Mouse (Mus musculus) urinary bladder, postnatal 10 days (tissue): ENCODE data around the gene Grin2d.

Experiments used
- DNase-seq: peaks from one replicate; pipeline ENCODE4 v3.0.0; 2022; ENCODE audit warnings: low spot score

Gene Grin2d

GRCm38 (mm10) chr7:45853089-45853488 is 25.1 kb downstream of the Grin2d start:
- DNase-seq: no peak

- no peak for DNase-seq
These were observed 27.5 kb downstream of the Grin2d start for GRCm38 (mm10) chr7:45850661-45851060.

DNA sequence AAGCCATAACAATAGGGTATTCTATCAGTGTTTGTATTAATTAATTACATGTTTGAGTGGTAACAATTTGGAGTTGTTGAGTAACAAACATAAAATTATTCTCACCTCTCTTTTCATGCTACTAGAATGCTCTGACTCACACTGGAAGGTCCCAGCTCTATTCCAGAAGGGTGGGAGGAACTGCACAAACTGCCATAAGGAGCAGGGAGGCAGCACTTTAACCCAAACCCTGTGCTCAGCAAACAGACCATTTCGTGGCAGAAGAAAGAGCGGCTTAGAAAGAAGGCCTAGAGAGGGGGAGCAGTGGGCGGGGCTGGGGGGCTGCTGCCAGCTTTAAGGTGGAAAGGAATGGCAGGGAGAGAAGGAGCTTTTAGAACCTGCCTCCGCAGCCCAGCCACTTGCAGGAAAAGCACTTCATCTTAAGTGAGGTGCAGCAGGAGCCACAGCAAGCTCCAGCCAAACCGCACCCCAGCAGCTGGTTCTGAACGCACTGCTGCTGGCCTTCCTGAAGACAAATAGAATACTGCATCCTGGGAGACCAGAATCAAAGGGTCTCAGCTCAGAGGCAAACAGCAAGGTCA is 29.6 kb downstream of the Grin2d start:
- no peak for DNase-seq

- DNase-seq: no peak
These were observed 35.0 kb downstream of the Grin2d start for GRCm38 (mm10) chr7:45842950-45843744.

GRCm38 (mm10) chr7:45833924-45834323 is 44.3 kb downstream of the Grin2d start:
- DNase-seq: no peak

DNA sequence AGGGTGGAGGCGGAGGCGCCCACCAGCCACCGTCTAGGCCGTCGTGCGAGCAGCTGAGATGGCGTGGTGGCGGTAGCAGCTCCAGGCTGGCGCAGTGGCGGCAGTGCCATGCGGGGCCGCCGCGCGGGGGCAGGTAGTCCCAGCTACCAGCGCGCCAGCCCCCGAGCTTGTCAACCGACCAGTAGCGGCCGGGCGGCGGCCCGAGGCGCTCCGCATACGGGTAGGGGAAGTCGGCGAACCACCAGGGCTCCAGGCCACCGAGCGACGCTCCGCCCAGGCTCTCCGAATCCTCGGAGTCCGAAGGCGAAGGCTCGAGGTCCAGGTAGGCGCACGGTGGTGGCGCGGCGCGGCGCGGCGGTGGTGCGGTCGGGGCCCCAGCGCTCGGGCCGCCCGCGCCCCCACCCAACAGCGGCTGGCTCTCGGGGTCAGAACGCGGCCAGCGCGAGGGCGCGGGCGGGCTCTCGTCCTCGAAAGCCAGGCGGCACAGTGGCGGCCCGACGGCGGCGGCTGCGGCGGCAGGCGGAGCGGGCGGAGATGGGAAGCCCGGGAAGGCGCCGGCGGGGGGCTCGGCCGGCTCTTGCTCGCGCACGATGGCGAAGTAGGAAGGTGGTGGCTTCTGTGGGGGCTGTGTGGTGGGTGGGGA is 44.9 kb downstream of the Grin2d start:
- no peak for DNase-seq

DNA sequence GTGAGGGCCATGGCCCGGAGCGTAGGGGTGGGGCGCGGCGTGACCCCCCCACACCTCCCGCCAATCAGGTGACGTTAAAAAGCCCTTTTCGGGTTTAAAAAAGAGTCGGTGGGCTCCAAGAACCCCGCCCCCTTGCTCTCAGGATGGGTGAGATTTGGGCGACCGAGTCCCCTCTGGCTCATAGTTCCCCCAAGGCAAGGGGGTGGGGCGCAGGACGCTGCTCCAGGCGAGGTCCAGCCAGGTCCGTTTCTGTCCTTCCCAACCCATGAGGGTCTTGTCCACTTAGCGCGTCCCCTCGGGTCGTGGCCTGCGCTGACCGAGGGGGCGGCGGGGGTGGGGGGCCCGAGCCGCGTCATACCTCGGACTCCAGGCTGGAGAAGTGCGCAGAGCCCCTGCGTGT is 45.8 kb downstream of the Grin2d start:
- DNase-seq: no peak

DNA sequence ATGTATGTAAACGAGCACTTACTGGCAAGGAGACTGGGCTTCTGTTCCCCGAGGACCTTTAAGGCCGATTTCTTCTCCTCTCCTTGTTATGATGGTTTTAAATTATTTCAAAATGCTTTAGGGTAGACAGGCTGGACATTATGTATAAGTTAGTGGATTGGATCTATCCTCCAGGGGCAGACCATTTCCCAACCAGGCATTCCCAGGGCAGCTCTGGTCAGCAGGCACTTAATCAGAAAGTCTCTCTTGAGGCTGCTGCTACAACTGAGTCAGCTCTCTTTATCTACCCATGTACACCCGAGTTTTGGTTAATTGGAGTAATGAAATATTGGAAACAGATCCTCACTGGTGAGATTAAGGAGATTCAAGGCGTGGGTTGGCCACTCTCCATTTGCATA is 47.1 kb downstream of the Grin2d start:
- DNase-seq: no peak

DNA sequence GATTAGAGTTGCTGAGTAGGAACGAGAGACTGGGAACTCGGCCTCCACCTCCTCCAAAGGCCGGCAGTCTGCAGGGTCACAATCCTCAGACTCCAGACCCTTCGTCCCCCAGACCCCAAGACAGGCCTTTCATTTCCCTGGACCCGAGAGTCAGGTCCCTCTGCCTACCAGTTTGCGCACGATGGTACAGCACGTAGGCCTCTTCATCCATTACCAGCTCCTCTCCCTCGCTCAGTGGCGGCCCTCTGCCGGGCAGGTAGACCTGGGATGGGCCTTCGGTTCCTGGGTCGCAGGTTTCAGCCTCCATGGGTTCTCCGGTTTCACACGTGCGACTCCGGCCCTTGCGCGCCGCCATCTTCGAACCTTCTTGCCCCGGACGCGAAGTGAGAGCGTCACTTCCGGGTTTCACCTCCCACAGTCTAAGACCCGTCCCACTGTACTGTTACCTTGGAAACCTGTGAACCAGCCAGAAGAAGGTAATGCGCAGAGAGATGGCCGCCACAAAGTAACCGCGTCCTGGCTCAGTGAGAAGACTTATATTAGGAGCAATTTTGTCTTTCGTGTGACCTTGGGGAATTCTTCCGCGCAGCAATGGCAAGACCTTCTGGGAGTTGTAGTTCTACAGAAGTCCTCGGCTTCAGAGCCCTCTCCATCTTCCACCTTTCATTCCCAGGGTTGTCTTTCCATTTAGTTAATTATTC is 47.6 kb downstream of the Grin2d start, which contains the start of gene Grwd1:
TSS of gene Grwd1 (minus strand) at position 518 of the 701 bp plus-strand sequence.
- DNase-seq: no peak

DNA sequence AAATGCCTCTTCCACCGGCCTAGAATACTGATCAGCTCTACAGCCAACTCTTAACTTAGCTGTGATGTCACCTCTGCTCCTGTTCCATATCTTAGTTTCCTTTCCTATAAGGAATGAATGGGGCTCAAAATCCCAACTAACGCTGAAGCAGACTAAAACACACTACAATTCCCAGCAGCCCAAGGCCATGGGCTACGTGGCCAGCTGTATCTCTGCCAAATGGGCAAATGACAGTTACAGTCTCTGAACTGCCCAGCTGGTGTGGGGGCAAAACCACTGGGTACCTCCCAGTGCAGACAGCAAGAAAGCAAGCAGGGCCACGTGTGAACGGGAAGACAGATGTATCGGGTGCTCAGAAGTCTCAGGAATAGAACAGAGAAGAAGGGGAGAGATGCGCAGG is 51.5 kb downstream of the Grin2d start:
- DNase-seq: no peak

DNA sequence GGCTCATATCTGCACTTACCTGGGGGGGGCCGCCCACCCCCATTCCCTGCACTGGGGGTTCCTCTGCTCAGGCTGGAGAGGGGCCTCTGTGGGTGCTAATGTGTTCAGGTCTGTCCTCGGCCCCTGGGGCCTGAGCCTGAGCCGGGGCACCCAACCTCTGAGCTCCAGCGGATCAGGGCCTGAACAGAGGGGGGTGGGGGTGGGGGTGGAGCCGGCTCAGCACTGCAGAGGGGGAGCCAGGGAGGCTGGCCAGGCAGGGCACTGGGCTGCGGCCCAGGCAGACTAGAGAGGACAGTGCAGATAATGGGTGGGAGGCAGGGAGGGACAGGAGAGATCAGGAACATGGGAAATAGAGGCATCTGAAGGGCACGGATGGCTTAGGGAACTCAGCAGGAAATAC is 53.6 kb downstream of the Grin2d start, which contains the start of gene Kcnj14:
TSS of gene Kcnj14 (minus strand) at position 185 of the 400 bp plus-strand sequence.
- DNase-seq: no peak

GRCm38 (mm10) chr7:45820913-45821312 is 57.3 kb downstream of the Grin2d start:
- DNase-seq: no peak

- no peak for DNase-seq
These were observed 58.3 kb downstream of the Grin2d start for GRCm38 (mm10) chr7:45819843-45820242.

DNA sequence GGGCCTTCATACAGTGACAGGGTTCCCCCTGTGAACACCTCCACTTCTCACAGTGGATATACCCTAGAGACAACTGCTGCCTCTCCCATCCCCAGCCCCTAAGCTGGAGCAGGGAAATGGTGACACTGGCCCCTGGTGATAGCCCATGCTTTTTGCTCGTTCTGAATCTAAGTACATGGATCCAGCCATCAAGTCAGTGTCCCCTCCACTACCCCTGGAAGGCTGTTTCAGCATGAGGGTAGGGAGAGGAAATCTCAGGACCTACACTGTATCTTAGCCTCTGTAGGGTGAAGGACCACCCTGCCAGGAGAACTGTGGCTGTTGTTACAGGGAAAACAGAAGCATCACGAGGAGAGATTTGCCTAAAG is 62.2 kb downstream of the Grin2d start:
- DNase-seq: no peak

GRCm38 (mm10) chr7:45815323-45815983 is 62.7 kb downstream of the Grin2d start:
- DNase-seq: no peak

DNA sequence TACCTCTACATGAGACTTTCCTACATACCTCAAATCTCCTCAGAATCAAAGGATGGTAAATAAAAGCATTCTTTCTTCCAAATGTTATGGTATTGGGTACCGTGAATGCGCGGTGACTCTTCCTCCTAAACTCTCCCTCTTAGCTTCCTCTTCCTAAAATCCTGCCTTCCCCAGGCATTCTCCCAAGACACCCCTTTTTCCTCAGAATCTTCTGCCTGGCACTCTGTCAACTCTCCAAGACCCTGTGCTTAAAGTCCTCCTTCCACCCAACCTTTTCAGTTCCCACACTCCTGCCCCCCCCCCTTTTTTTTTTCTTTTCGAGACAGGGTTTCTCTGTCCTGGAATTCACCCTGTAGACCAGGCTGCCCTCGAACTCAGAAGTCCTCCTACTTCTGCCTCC is 63.3 kb downstream of the Grin2d start:
- no peak for DNase-seq

DNA sequence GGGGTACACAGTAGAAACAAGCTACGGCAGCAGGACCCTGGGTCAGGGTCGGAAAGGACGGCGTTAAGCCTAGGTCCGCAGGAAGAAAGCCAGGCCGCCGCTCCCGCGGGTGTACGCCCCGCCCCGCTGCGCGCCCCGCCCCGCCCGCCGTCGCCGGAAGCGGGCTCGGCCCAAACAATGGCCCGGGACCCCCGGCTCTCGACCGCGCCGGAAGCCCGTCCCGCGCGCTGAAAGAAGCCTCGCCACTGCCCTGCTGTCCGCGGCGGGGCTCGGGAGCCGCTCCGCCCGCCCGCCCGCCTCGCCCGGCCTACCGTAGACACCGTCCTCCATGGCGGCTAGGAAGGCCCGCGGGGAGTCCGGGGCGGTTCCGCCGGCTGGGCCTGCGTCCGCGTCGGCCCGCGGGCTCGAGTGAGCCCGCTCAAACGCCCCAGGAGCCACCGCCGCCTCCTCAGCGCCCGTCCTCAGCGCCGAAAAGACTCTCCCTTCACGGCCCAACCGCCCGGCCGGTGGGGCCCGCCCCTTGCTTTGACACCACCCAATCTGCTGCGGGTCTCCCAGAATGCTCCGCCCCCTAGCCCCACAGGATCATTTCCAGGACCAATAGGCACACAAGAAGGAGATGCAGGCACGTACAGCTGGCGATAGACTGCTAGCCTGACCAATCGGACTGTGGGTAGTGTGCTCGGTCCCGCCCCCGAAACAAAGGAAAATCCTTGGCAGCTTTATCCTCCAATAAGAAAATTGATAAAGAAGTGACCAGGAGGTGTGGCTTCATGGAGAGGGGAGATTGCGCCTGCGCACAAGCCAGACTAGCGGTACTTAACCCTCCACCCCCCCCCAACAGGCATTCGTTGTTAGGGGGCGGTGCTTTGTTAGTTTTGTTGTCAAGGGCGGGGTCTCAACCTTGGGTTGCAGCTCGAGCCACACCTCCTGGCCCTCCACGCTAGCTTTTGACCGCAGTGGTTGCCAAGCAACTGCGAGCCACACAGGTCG is 64.1 kb downstream of the Grin2d start, which contains the start of gene Cyth2:
TSS of gene Cyth2 (minus strand) at position 795 of the 993 bp plus-strand sequence.
- DNase-seq: peak; percentile 95

GRCm38 (mm10) chr7:45812921-45813320 is 65.3 kb downstream of the Grin2d start:
- DNase-seq: no peak

GRCm38 (mm10) chr7:45809276-45810075 is 68.7 kb downstream of the Grin2d start:
- DNase-seq: no peak

- DNase-seq: no peak
These were observed 69.7 kb downstream of the Grin2d start for GRCm38 (mm10) chr7:45808471-45808870.
